Mouse (Mus musculus) stomach, embryonic 16.5 days (tissue): ENCODE measurements around the gene Mgat4e. TPM values are rescaled to one million over a fixed set of nuclear protein-coding genes. Genes with fewer than 3 reads are reported as not detected.
A peak's percentile ranks its signal among the peaks of the same experiment; 100 is the strongest.

ENCODE experiments used
- ATAC-seq: fragments of 200-750 bp; cut with Nextera tagmentation; 2 replicates; pipeline ENCODE4 v1.8.0; 2017; ENCODE audit warnings: moderate number of reproducible peaks, moderate TSS enrichment; ENCODE audit not compliant: insufficient read depth, low FRiP score
- H3K27ac ChIP-seq: fragments of 300-500 bp; sonication (generic); 2 replicates; pipeline ENCODE4 v1.5.1; 2014; ENCODE audit warnings: low read length
- H3K27me3 ChIP-seq: fragments of 300-500 bp; sonication (generic); 2 replicates; pipeline ENCODE4 v1.6.1; 2014; ENCODE audit warnings: low read length, control low read depth, mixed read lengths; ENCODE audit not compliant: control insufficient read depth, insufficient read depth
- H3K36me3 ChIP-seq: fragments of 300-500 bp; sonication (generic); 2 replicates; pipeline ENCODE4 v1.6.1; 2014; ENCODE audit warnings: low read length; ENCODE audit not compliant: control insufficient read depth, insufficient read depth
- H3K4me1 ChIP-seq: fragments of 300-500 bp; sonication (generic); 2 replicates; pipeline ENCODE4 v1.6.1; 2014; ENCODE audit warnings: low read length, control low read depth, mixed read lengths; ENCODE audit not compliant: control insufficient read depth, insufficient read depth
- H3K4me2 ChIP-seq: fragments of 300-500 bp; sonication (generic); 2 replicates; pipeline ENCODE4 v1.6.1; 2014; ENCODE audit warnings: low read depth, low read length, mixed read lengths
- H3K4me3 ChIP-seq: fragments of 300-500 bp; sonication (generic); replicated peaks from 2 replicates; pipeline ENCODE4 v1.5.1; 2014; ENCODE audit warnings: mild to moderate bottlenecking, low read length
- H3K9ac ChIP-seq: fragments of 300-500 bp; sonication (generic); 2 replicates; pipeline ENCODE4 v1.6.1; 2014; ENCODE audit warnings: low read length
- H3K9me3 ChIP-seq: fragments of 300-500 bp; sonication (generic); replicated peaks from 2 replicates; pipeline ENCODE4 v1.6.1; 2016; ENCODE audit warnings: low read length, control low read depth; ENCODE audit not compliant: control insufficient read depth
- WGBS: fragments of 180-500 bp; shearing (Covaris S2); extraction: QIAGEN DNeasy Blood & Tissue Kit; methylation state at CpG from one replicate; pipeline ENCODE4 v1.1.7; 2014; 5-methylcytosine and 5-hydroxymethylcytosine counted together
- polyA plus RNA-seq: library from polyadenylated mRNA; unstranded; fragments of >200 nt; fragmentation: Nextera tagmentation; extraction: Ambion mirVana; gene quantifications from 2 replicates; pipeline ENCODE4 v1.2.1, GENCODE M21; 2015

Gene Mgat4e
- polyA plus RNA-seq, 1 experiment from 2014 or later: not detected

- 0 out of 2 replicates have a peak, but pooled peaks have one; percentile 4 for ATAC-seq
- WGBS: under 1% methylated on average over 34 of the region's 34 CpGs
Observed at GRCm38 (mm10) chr1:134559976-134560375, 10.5 kb upstream of the Mgat4e start, which contains the start of gene Kdm5b. Gene Kdm5b (plus strand): TSS chr1:134560171.

GRCm38 (mm10) chr1:134559226-134559625 is 9.7 kb upstream of the Mgat4e start:
- H3K9me3 ChIP-seq: no peaks in the 10 kb centered on the region
- H3K4me2 ChIP-seq: no peak overlapping the region
- no peak overlapping the region for H3K4me3 ChIP-seq
- H3K36me3 ChIP-seq: no peaks in the 10 kb centered on the region
- no peaks in the 10 kb centered on the region for H3K27me3 ChIP-seq
- ATAC-seq: no peak
- H3K9ac ChIP-seq: no peak overlapping the region
- 65% methylated on average over 3 of the region's 3 CpGs for WGBS
- peaks cover 25% of the 10 kb centered on the region for H3K4me1 ChIP-seq
- H3K27ac ChIP-seq: no peak overlapping the region; the same call in 1 of the 2 replicates

More at GRCm38 (mm10) chr1:134559976-134560375, 10.5 kb upstream of the Mgat4e start, which contains the start of gene Kdm5b:
- Histone ChIP-seq H3K4me2 (peak within 1 kb of the TSS; percentile 80), H3K9ac (peak within 1 kb of the TSS; percentile 100), H3K4me3 (peak within 1 kb of the TSS; percentile 100), H3K4me1 (peaks cover 25% of the 10 kb centered on the region), H3K9me3 (no peaks in the 10 kb centered on the region), H3K36me3 (no peaks in the 10 kb centered on the region), H3K27me3 (no peaks in the 10 kb centered on the region), H3K27ac (peak within 1 kb of the TSS; percentile 98)

GRCm38 (mm10) chr1:134558511-134558910 is 9.0 kb upstream of the Mgat4e start:
- Histone ChIP-seq H3K36me3 (no peaks in the 10 kb centered on the region), H3K27me3 (no peaks in the 10 kb centered on the region), H3K4me1 (peaks cover 22% of the 10 kb centered on the region), H3K4me2 (no peak overlapping the region), H3K27ac (no peak overlapping the region), H3K9me3 (no peaks in the 10 kb centered on the region), H3K9ac (no peak overlapping the region), H3K4me3 (no peak overlapping the region)
- 72% methylated on average over 5 of the region's 5 CpGs for WGBS
- ATAC-seq: no peak

- H3K27me3 ChIP-seq: no peaks in the 10 kb centered on the region
- H3K4me1 ChIP-seq: peaks cover 13% of the 10 kb centered on the region; the same call in 1 of the 2 replicates
- H3K9ac ChIP-seq: peak overlapping the region; percentile 86
- WGBS: under 1% methylated on average over 35 of the region's 35 CpGs
- ATAC-seq: peak; percentile 93
- peak overlapping the region; percentile 95 for H3K27ac ChIP-seq
- peak overlapping the region; percentile 81 for H3K4me2 ChIP-seq
- peak overlapping the region; percentile 70 for H3K4me3 ChIP-seq
- no peaks in the 10 kb centered on the region for H3K9me3 ChIP-seq
- H3K36me3 ChIP-seq: no peaks in the 10 kb centered on the region
Observed at GRCm38 (mm10) chr1:134556671-134557218, 7.3 kb upstream of the Mgat4e start.

GRCm38 (mm10) chr1:134555871-134556670 is 6.6 kb upstream of the Mgat4e start:
- H3K27me3 ChIP-seq: no peaks in the 10 kb centered on the region
- WGBS: under 1% methylated on average over 46 of the region's 46 CpGs
- peak overlapping the region; percentile 81 for H3K4me2 ChIP-seq
- no peaks in the 10 kb centered on the region for H3K9me3 ChIP-seq
- peaks cover 12% of the 10 kb centered on the region; the same call in 1 of the 2 replicates for H3K4me1 ChIP-seq
- H3K27ac ChIP-seq: peak overlapping the region; percentile 95
- peak overlapping the region; percentile 70 for H3K4me3 ChIP-seq
- H3K9ac ChIP-seq: peak overlapping the region; percentile 86
- ATAC-seq: peak; percentile 27
- H3K36me3 ChIP-seq: no peaks in the 10 kb centered on the region

GRCm38 (mm10) chr1:134555240-134555870 is 5.9 kb upstream of the Mgat4e start:
- H3K27ac ChIP-seq: peak overlapping the region; percentile 95
- peaks cover 12% of the 10 kb centered on the region; the same call in 1 of the 2 replicates for H3K4me1 ChIP-seq
- H3K4me2 ChIP-seq: peak overlapping the region; percentile 81
- 18% methylated on average over 13 of the region's 13 CpGs for WGBS
- ATAC-seq: peak; percentile 61
- H3K36me3 ChIP-seq: no peaks in the 10 kb centered on the region
- peak overlapping the region; percentile 70 for H3K4me3 ChIP-seq
- H3K27me3 ChIP-seq: no peaks in the 10 kb centered on the region
- H3K9me3 ChIP-seq: no peaks in the 10 kb centered on the region
- H3K9ac ChIP-seq: peak overlapping the region; percentile 86

GRCm38 (mm10) chr1:134552396-134552795 is 2.9 kb upstream of the Mgat4e start:
- H3K36me3 ChIP-seq: no peaks in the 10 kb centered on the region
- H3K4me1 ChIP-seq: peaks cover 12% of the 10 kb centered on the region; the same call in 1 of the 2 replicates
- H3K9me3 ChIP-seq: no peaks in the 10 kb centered on the region
- no peak for ATAC-seq
- no peak overlapping the region for H3K4me3 ChIP-seq
- peak overlapping the region; percentile 47; the same call in 1 of the 2 replicates for H3K27ac ChIP-seq
- H3K27me3 ChIP-seq: no peaks in the 10 kb centered on the region
- no peak overlapping the region for H3K4me2 ChIP-seq
- 64% methylated on average over 3 of the region's 3 CpGs for WGBS
- H3K9ac ChIP-seq: no peak overlapping the region

GRCm38 (mm10) chr1:134551869-134552268 is 2.4 kb upstream of the Mgat4e start:
- WGBS: 69% methylated on average over 3 of the region's 3 CpGs
- Histone ChIP-seq H3K4me3 (no peak overlapping the region), H3K4me2 (no peak overlapping the region), H3K4me1 (peaks cover 9% of the 10 kb centered on the region; the same call in 1 of the 2 replicates), H3K9me3 (no peaks in the 10 kb centered on the region), H3K36me3 (no peaks in the 10 kb centered on the region), H3K9ac (no peak overlapping the region), H3K27me3 (no peaks in the 10 kb centered on the region), H3K27ac (peak overlapping the region; percentile 47; the same call in 1 of the 2 replicates)
- no peak for ATAC-seq
